Mouse (Mus musculus): ENCODE measurements around the gene Myo19.
"Not testable (repeated sequence)": the region's sequence is repeated elsewhere in the genome, so short reads cannot be mapped to it uniquely, and the experiment has no call there.

Gene Myo19

GRCm38 (mm10) chr11:84879772-84880464 is at the start of gene Myo19, which contains the start of gene Pigw:
Gene Myo19, plus strand, starts transcription at chr11:84880148.
Gene Pigw, minus strand, starts transcription at chr11:84880285.
- DNase-seq (ENCODE audit: low read depth, low spot score): peak; percentile 51

- no peak for DNase-seq (ENCODE audit: low read depth, low spot score)
Observed at GRCm38 (mm10) chr11:84839330-84839729, 40.6 kb upstream of the Myo19 start.

GRCm38 (mm10) chr11:84846741-84847474 is 33.0 kb upstream of the Myo19 start:
- no peak for DNase-seq (ENCODE audit: low read depth, low spot score)

GRCm38 (mm10) chr11:84847475-84848090 is 32.4 kb upstream of the Myo19 start:
- no peak for DNase-seq (ENCODE audit: low read depth, low spot score)

- no peak for DNase-seq (ENCODE audit: low read depth, low spot score)
Observed at GRCm38 (mm10) chr11:84855285-84855684, 24.7 kb upstream of the Myo19 start.

GRCm38 (mm10) chr11:84865268-84865667 is 14.7 kb upstream of the Myo19 start:
- no peak for DNase-seq (ENCODE audit: low read depth, low spot score)

- no peak for DNase-seq (ENCODE audit: low read depth, low spot score)
Observed at GRCm38 (mm10) chr11:84867586-84867985, 12.4 kb upstream of the Myo19 start.

- no peak for DNase-seq (ENCODE audit: low read depth, low spot score)
Observed at GRCm38 (mm10) chr11:84868786-84869259, 11.1 kb upstream of the Myo19 start.

- DNase-seq (ENCODE audit: low read depth, low spot score): peak; percentile 91
Observed at GRCm38 (mm10) chr11:84869537-84870232, 10.3 kb upstream of the Myo19 start.

GRCm38 (mm10) chr11:84870337-84871043 is 9.5 kb upstream of the Myo19 start, which contains the start of gene Ggnbp2:
Gene Ggnbp2, minus strand, starts transcription at chr11:84870817.
- DNase-seq (ENCODE audit: low read depth, low spot score): peak; percentile 83

- DNase-seq (ENCODE audit: low read depth, low spot score): peak; percentile 10
Observed at GRCm38 (mm10) chr11:84871046-84871445, 8.9 kb upstream of the Myo19 start.

GRCm38 (mm10) chr11:84871548-84872069 is 8.3 kb upstream of the Myo19 start:
- no peak for DNase-seq (ENCODE audit: low read depth, low spot score)

GRCm38 (mm10) chr11:84873042-84873833 is 6.7 kb upstream of the Myo19 start:
- DNase-seq (ENCODE audit: low read depth, low spot score): no peak

- DNase-seq (ENCODE audit: low read depth, low spot score): not testable (repeated sequence)
Observed at GRCm38 (mm10) chr11:84876020-84876419, 3.9 kb upstream of the Myo19 start.

- DNase-seq (ENCODE audit: low read depth, low spot score): no peak
Observed at GRCm38 (mm10) chr11:84879007-84879771, 759 bp upstream of the Myo19 start.

- no peak for DNase-seq (ENCODE audit: low read depth, low spot score)
Observed at GRCm38 (mm10) chr11:84880465-84880961, 565 bp downstream of the Myo19 start.

GRCm38 (mm10) chr11:84880971-84881370 is 1.0 kb downstream of the Myo19 start:
- DNase-seq (ENCODE audit: low read depth, low spot score): no peak

GRCm38 (mm10) chr11:84882346-84882745 is 2.4 kb downstream of the Myo19 start:
- no peak for DNase-seq (ENCODE audit: low read depth, low spot score)

GRCm38 (mm10) chr11:84885238-84885637 is 5.3 kb downstream of the Myo19 start:
- DNase-seq (ENCODE audit: low read depth, low spot score): no peak

Measured in brain, embryonic 18.5 days (tissue).